Mouse (Mus musculus) midbrain, embryonic 16.5 days (tissue): Measurements from ENCODE around the gene Fam160b1. TPM values are rescaled to one million over a fixed set of nuclear protein-coding genes. Genes with fewer than 3 reads are reported as not detected.

Experiments
- ATAC-seq: fragments of 200-750 bp; cut with Nextera tagmentation; 2 replicates; pipeline ENCODE4 v1.8.0; 2017; ENCODE audit warnings: moderate TSS enrichment
- H3K27ac ChIP-seq: fragments of 300-500 bp; sonication (generic); 2 replicates; pipeline ENCODE4 v1.5.1; 2014; ENCODE audit warnings: mild to moderate bottlenecking, low read length, mixed read lengths
- H3K27me3 ChIP-seq: fragments of 300-500 bp; sonication (generic); 2 replicates; pipeline ENCODE4 v1.6.1; 2014; ENCODE audit warnings: low read depth, low read length, mixed read lengths; ENCODE audit not compliant: control insufficient read depth, insufficient read depth
- H3K36me3 ChIP-seq: fragments of 300-500 bp; sonication (generic); 2 replicates; pipeline ENCODE4 v1.6.1; 2014; ENCODE audit warnings: mild to moderate bottlenecking, low read length, moderate library complexity, mixed read lengths; ENCODE audit not compliant: control insufficient read depth, insufficient read depth
- H3K4me1 ChIP-seq: fragments of 300-500 bp; sonication (generic); 2 replicates; pipeline ENCODE4 v1.6.1; 2014; ENCODE audit warnings: mild to moderate bottlenecking, low read length, mixed read lengths; ENCODE audit not compliant: control insufficient read depth, insufficient read depth
- H3K4me2 ChIP-seq: fragments of 300-500 bp; sonication (generic); 2 replicates; pipeline ENCODE4 v1.6.1; 2014; ENCODE audit warnings: mild to moderate bottlenecking, low read length, mixed read lengths
- H3K4me3 ChIP-seq: fragments of 300-500 bp; sonication (generic); 2 replicates; pipeline ENCODE4 v1.5.1; 2014; ENCODE audit warnings: low read depth, mild to moderate bottlenecking, low read length, moderate library complexity, mixed read lengths
- H3K9ac ChIP-seq: fragments of 300-500 bp; sonication (generic); 2 replicates; pipeline ENCODE4 v1.6.1; 2014; ENCODE audit warnings: low read depth, low read length, mixed read lengths
- H3K9me3 ChIP-seq: fragments of 300-500 bp; sonication (generic); replicated peaks from 2 replicates; pipeline ENCODE4 v1.6.1; 2014; ENCODE audit warnings: mild to moderate bottlenecking, low read length, mixed read lengths; ENCODE audit not compliant: control insufficient read depth, poor library complexity, severe bottlenecking
- WGBS: fragments of 180-500 bp; shearing (Covaris S2); extraction: QIAGEN DNeasy Blood & Tissue Kit; methylation state at CpG from one replicate; pipeline ENCODE4 v1.1.7; 2014; 5-methylcytosine and 5-hydroxymethylcytosine counted together
- polyA plus RNA-seq: library from polyadenylated mRNA; unstranded; fragments of >200 nt; fragmentation: Nextera tagmentation; extraction: Ambion mirVana; gene quantifications from 2 replicates; pipeline ENCODE4 v1.2.1, GENCODE M21; 2015

Fam160b1 gene
- polyA plus RNA-seq, 1 experiment from 2014 or later = 12.6 TPM

GRCm38 (mm10) chr19:57402364-57402763, 41.9 kb downstream of the Fam160b1 start:
- no peaks in the 10 kb centered on the region for H3K36me3 ChIP-seq
- no peak overlapping the region for H3K4me2 ChIP-seq
- peak; percentile 52 for ATAC-seq
- H3K27ac ChIP-seq = no peak overlapping the region
- no peaks in the 10 kb centered on the region for H3K4me1 ChIP-seq
- no peaks in the 10 kb centered on the region for H3K27me3 ChIP-seq
- H3K9ac ChIP-seq = no peak overlapping the region
- H3K4me3 ChIP-seq = no peak overlapping the region
- WGBS = 26% methylated on average over 6 of the region's 6 CpGs
- H3K9me3 ChIP-seq = no peaks in the 10 kb centered on the region

- H3K4me3 ChIP-seq = no peak overlapping the region
- ATAC-seq = peak; percentile 18; the same call in 1 of the 2 replicates
- WGBS = 13% methylated on average over 24 of the region's 24 CpGs
- H3K4me2 ChIP-seq = peak overlapping the region; percentile 23
- H3K27me3 ChIP-seq = no peaks in the 10 kb centered on the region
- no peaks in the 10 kb centered on the region for H3K4me1 ChIP-seq
- no peaks in the 10 kb centered on the region for H3K36me3 ChIP-seq
- no peak overlapping the region for H3K27ac ChIP-seq
- no peak overlapping the region for H3K9ac ChIP-seq
- H3K9me3 ChIP-seq = no peaks in the 10 kb centered on the region
These were observed 43.4 kb downstream of the Fam160b1 start for GRCm38 (mm10) chr19:57403700-57404501.

GRCm38 (mm10) chr19:57404502-57404848, 44.0 kb downstream of the Fam160b1 start:
- Histone ChIP-seq H3K9me3 (no peaks in the 10 kb centered on the region), H3K4me1 (no peaks in the 10 kb centered on the region), H3K27me3 (no peaks in the 10 kb centered on the region), H3K4me2 (peak overlapping the region; percentile 23), H3K27ac (no peak overlapping the region), H3K4me3 (no peak overlapping the region), H3K36me3 (no peaks in the 10 kb centered on the region), H3K9ac (no peak overlapping the region)
- ATAC-seq = no peak
- 11% methylated on average over 9 of the region's 9 CpGs for WGBS

GRCm38 (mm10) chr19:57407947-57408346, 47.5 kb downstream of the Fam160b1 start:
- H3K4me3 ChIP-seq = no peak overlapping the region
- no peak overlapping the region for H3K27ac ChIP-seq
- H3K4me1 ChIP-seq = peaks cover 6% of the 10 kb centered on the region; the same call in 1 of the 2 replicates
- H3K9ac ChIP-seq = no peak overlapping the region
- H3K27me3 ChIP-seq = no peaks in the 10 kb centered on the region
- no peaks in the 10 kb centered on the region for H3K9me3 ChIP-seq
- no peaks in the 10 kb centered on the region for H3K36me3 ChIP-seq
- ATAC-seq = no peak
- 96% methylated on average over 1 of the region's 1 CpGs for WGBS
- no peak overlapping the region for H3K4me2 ChIP-seq

GRCm38 (mm10) chr19:57411375-57412196, 51.1 kb downstream of the Fam160b1 start:
- no peaks in the 10 kb centered on the region for H3K9me3 ChIP-seq
- H3K4me1 ChIP-seq = peaks cover 6% of the 10 kb centered on the region; the same call in 1 of the 2 replicates
- H3K27ac ChIP-seq = peak overlapping the region; percentile 53; the same call in 1 of the 2 replicates
- peak; percentile 32; the same call in 1 of the 2 replicates for ATAC-seq
- H3K36me3 ChIP-seq = no peaks in the 10 kb centered on the region
- peak overlapping the region; percentile 18; the same call in 1 of the 2 replicates for H3K9ac ChIP-seq
- WGBS = 39% methylated on average over 29 of the region's 29 CpGs
- no peaks in the 10 kb centered on the region for H3K27me3 ChIP-seq
- H3K4me3 ChIP-seq = no peak overlapping the region
- peak overlapping the region; percentile 35 for H3K4me2 ChIP-seq

GRCm38 (mm10) chr19:57413170-57413569, 52.7 kb downstream of the Fam160b1 start:
- Histone ChIP-seq H3K9ac (no peak overlapping the region), H3K4me3 (no peak overlapping the region), H3K36me3 (no peaks in the 10 kb centered on the region), H3K27ac (no peak overlapping the region), H3K27me3 (no peaks in the 10 kb centered on the region), H3K4me2 (no peak overlapping the region), H3K9me3 (no peaks in the 10 kb centered on the region), H3K4me1 (peaks cover 9% of the 10 kb centered on the region)
- ATAC-seq = no peak
- WGBS = 77% methylated on average over 3 of the region's 3 CpGs

- Histone ChIP-seq H3K27ac (no peak overlapping the region), H3K27me3 (no peaks in the 10 kb centered on the region), H3K4me3 (no peak overlapping the region), H3K4me2 (no peak overlapping the region), H3K4me1 (peaks cover 10% of the 10 kb centered on the region), H3K36me3 (no peaks in the 10 kb centered on the region), H3K9me3 (no peaks in the 10 kb centered on the region), H3K9ac (no peak overlapping the region)
- 90% methylated on average over 6 of the region's 6 CpGs for WGBS
- no peak for ATAC-seq
These were observed 53.4 kb downstream of the Fam160b1 start for GRCm38 (mm10) chr19:57413918-57414317.

- Histone ChIP-seq H3K4me1 (peaks cover 12% of the 10 kb centered on the region), H3K27ac (no peak overlapping the region), H3K9ac (no peak overlapping the region), H3K4me3 (no peak overlapping the region), H3K4me2 (no peak overlapping the region), H3K27me3 (no peaks in the 10 kb centered on the region), H3K9me3 (no peaks in the 10 kb centered on the region), H3K36me3 (no peaks in the 10 kb centered on the region)
- WGBS = 90% methylated on average over 8 of the region's 8 CpGs
- ATAC-seq = no peak
These were observed 54.7 kb downstream of the Fam160b1 start for GRCm38 (mm10) chr19:57415031-57415807.
